Mouse (Mus musculus): ENCODE results near the gene Kcnq5. TPM values are rescaled to one million over a fixed set of nuclear protein-coding genes. Genes with fewer than 3 reads are reported as not detected.

Kcnq5 gene
- total and polyA plus RNA-seq, 3 experiments, result 6.5 to 8.7 (median 8.2) TPM

DNA sequence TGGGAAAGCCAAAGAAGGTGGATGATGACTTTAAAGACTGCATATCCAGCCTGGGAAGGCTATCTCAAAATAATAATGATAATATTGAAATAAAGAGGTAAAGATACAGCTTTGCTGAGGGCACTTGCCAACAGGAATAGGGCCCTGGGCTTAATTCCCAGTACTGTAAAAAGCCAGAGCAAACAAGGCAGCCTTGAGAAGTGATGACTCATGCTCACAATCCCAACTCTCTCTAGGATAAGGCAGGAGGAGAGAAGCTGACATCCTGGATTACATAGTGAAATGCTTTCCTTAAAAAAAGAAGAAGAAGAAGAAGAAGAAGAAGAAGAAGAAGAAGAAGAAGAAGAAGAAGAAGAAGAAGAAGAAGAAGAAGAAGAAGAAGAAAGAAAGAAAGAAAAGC is 359.2 kb downstream of the Kcnq5 start:
- H3K27ac ChIP-seq (ENCODE audit: insufficient read depth, low read depth), result no peak overlapping the region
- H3K36me3 ChIP-seq (replicated peaks in 1 of 2; ENCODE audit: control insufficient read depth in 1 of 2, insufficient read depth in 1 of 2, low read length in 1 of 2), result no peaks in the 10 kb centered on the region
- H3K9me3 ChIP-seq (replicated peaks; ENCODE audit: low read length), result no peaks in the 10 kb centered on the region
- in situ Hi-C loops (cut with MboI; ENCODE audit: low pct_ligation_motif_present, low pct_unique_long_range_greater_than_20kb, low sequenced_read_pairs), result loop anchor here (25.0 kb wide), 1 partner anchor 360 kb away; the partner anchor contains the start of gene Kcnq5
- no peak overlapping the region for H3K9ac ChIP-seq (ENCODE audit: insufficient read depth, low read depth)
- peaks cover 0 to 4% of the 10 kb centered on the region in 2 experiments; a peak in 1 of 4 replicates for H3K4me1 ChIP-seq (ENCODE audit: control insufficient read depth in 1 of 2, insufficient read depth in 2 of 2)
- dilution Hi-C loops (cut with MboI; ENCODE audit: extremely low pct_ligation_motif_present, extremely low pct_unique_long_range_greater_than_20kb, low sequenced_read_pairs), result no loop called here
- H3K79me2 ChIP-seq (replicated peaks; ENCODE audit: control insufficient read depth, extremely low read depth, insufficient read depth, poor library complexity, severe bottlenecking), result no peaks in the 10 kb centered on the region
- no peak for DNase-seq (ENCODE audit: extremely low read depth)
- H3K4me3 ChIP-seq (replicated peaks in 1 of 3; ENCODE audit: low read depth in 2 of 3, low read length in 2 of 3, poor library complexity in 1 of 3), result no peak overlapping the region
- no peak for TF ChIP-seq UBTF (IDR thresholded peaks at IDR 0.05; ENCODE audit: low read depth, low read length)
- H3K27me3 ChIP-seq (replicated peaks), result no peaks in the 10 kb centered on the region
- no peak overlapping the region for H3K4me2 ChIP-seq (ENCODE audit: insufficient read depth, low read depth, poor library complexity, severe bottlenecking)

GRCm38 (mm10) chr1:21600606-21601005 is 361.1 kb downstream of the Kcnq5 start:
- TF ChIP-seq MYC (IDR thresholded peaks at IDR 0.05; ENCODE audit: low read depth, low read length), result no peak
- no peak for TF ChIP-seq KAT2A (IDR thresholded peaks at IDR 0.05; ENCODE audit: insufficient replicate concordance, low read length)
- no peak for TF ChIP-seq HCFC1 (IDR thresholded peaks at IDR 0.05; ENCODE audit: low read depth, low read length)
- TF ChIP-seq USF2 (conservative IDR thresholded peaks at IDR 0.05; ENCODE audit: low read depth, low read length), result no peak
- no peak for TF ChIP-seq USF1 (IDR thresholded peaks at IDR 0.05; ENCODE audit: low read depth, low read length)
- no peak for TF ChIP-seq IRF4 (IDR thresholded peaks at IDR 0.05; ENCODE audit: low read depth, low read length)
- TF ChIP-seq E2F4 (IDR thresholded peaks at IDR 0.05; ENCODE audit: insufficient replicate concordance, low read depth, low read length), result no peak
- TF ChIP-seq JUN (IDR thresholded peaks at IDR 0.05; ENCODE audit: insufficient read depth, low read depth, low read length), result no peak
- no peak for TF ChIP-seq PAX5 (IDR thresholded peaks at IDR 0.05; ENCODE audit: low read length)
- no peak for TF ChIP-seq EP300 (IDR thresholded peaks at IDR 0.05; ENCODE audit: low read length)
- TF ChIP-seq NRF1 (IDR thresholded peaks at IDR 0.05; ENCODE audit: low read depth, low read length), result no peak
- TF ChIP-seq GABPA (IDR thresholded peaks at IDR 0.05; ENCODE audit: insufficient replicate concordance, low read depth, low read length), result no peak
- TF ChIP-seq MAZ (IDR thresholded peaks at IDR 0.05; ENCODE audit: low read depth, low read length), result no peak
- TF ChIP-seq TBP (conservative IDR thresholded peaks at IDR 0.05; ENCODE audit: low read depth, low read length), result no peak
- no peak for TF ChIP-seq RCOR1 (conservative IDR thresholded peaks at IDR 0.05; ENCODE audit: low read depth, low read length)
- TF ChIP-seq CHD2 (IDR thresholded peaks at IDR 0.05; ENCODE audit: low read length), result no peak
- no peak for TF ChIP-seq NELFE (IDR thresholded peaks at IDR 0.05; ENCODE audit: low read depth, low read length)
- no peak for TF ChIP-seq POLR2A (IDR thresholded peaks at IDR 0.05; ENCODE audit: low read depth, low read length)
- H3K36me3 ChIP-seq (replicated peaks in 1 of 2; ENCODE audit: control insufficient read depth in 1 of 2, insufficient read depth in 1 of 2, low read length in 1 of 2), result no peaks in the 10 kb centered on the region
- H3K9me3 ChIP-seq (replicated peaks; ENCODE audit: low read length), result no peaks in the 10 kb centered on the region
- in situ Hi-C loops (cut with MboI; ENCODE audit: low pct_ligation_motif_present, low pct_unique_long_range_greater_than_20kb, low sequenced_read_pairs), result loop anchor here (25.0 kb wide), 1 partner anchor 362 kb away; the partner anchor contains the start of gene Kcnq5
- H3K4me2 ChIP-seq (ENCODE audit: insufficient read depth, low read depth, poor library complexity, severe bottlenecking), result no peak overlapping the region
- no peak overlapping the region for H3K4me3 ChIP-seq (replicated peaks in 1 of 3; ENCODE audit: low read depth in 2 of 3, low read length in 2 of 3, poor library complexity in 1 of 3)
- DNase-seq (ENCODE audit: extremely low read depth), result no peak
- no peak overlapping the region for H3K27ac ChIP-seq (ENCODE audit: insufficient read depth, low read depth)
- peaks cover 0 to 4% of the 10 kb centered on the region in 2 experiments; a peak in 1 of 4 replicates for H3K4me1 ChIP-seq (ENCODE audit: control insufficient read depth in 1 of 2, insufficient read depth in 2 of 2)
- dilution Hi-C loops (cut with MboI; ENCODE audit: extremely low pct_ligation_motif_present, extremely low pct_unique_long_range_greater_than_20kb, low sequenced_read_pairs), result no loop called here
- H3K9ac ChIP-seq (ENCODE audit: insufficient read depth, low read depth), result no peak overlapping the region
- H3K79me2 ChIP-seq (replicated peaks; ENCODE audit: control insufficient read depth, extremely low read depth, insufficient read depth, poor library complexity, severe bottlenecking), result no peaks in the 10 kb centered on the region
- no peaks in the 10 kb centered on the region for H3K27me3 ChIP-seq (replicated peaks)
